Mouse (Mus musculus): ENCODE data around the gene Atp6ap2.

DNA sequence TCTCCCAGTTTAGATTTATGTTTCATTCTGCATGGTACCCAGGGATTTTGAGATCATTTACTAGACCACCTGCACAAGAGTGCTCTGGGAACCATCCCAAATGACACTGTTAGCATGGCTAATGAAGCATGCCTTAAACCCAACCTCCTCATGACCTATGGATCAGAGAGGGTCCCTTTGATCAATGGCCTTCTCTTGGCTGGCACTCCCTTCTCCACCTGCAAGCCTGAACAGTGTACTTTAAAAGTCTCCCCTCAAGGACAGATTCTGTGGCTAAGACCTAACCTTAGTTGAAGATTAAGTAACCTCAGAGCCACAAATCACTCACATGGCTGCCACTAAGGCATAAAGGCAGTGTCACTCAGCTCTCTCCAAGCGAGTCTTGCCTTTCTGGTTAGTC is 16.2 kb upstream of the Atp6ap2 start:
- TF ChIP-seq MAX (IDR thresholded peaks at IDR 0.05) (no peak), CTCF (IDR thresholded peaks at IDR 0.05; ENCODE audit: control insufficient read depth, insufficient read depth, insufficient read length) (no peak), MYOD1 (IDR thresholded peaks at IDR 0.05; ENCODE audit: control insufficient read depth, insufficient read length, low read depth) (no peak), USF1 (IDR thresholded peaks at IDR 0.05; ENCODE audit: low read depth) (no peak), MYOG (IDR thresholded peaks at IDR 0.05; ENCODE audit: control insufficient read depth, extremely low read depth, insufficient read length) (no peak), CEBPB (IDR thresholded peaks at IDR 0.05; ENCODE audit: low read depth) (no peak), FOSL1 (IDR thresholded peaks at IDR 0.05; ENCODE audit: insufficient read depth, low read length, poor library complexity, severe bottlenecking) (no peak)
